Mouse (Mus musculus): ENCODE data around the gene Ppp2r5d. TPM values are rescaled to one million over a fixed set of nuclear protein-coding genes. Genes with fewer than 3 reads are reported as not detected.

Ppp2r5d gene
- polyA plus RNA-seq (2012; rRNA removed; ENCODE audit: low replicate concordance) = 50.9 and 143 TPM in 2 replicates

GRCm38 (mm10) chr17:46704887-46705835 lies at the start of gene Ppp2r5d:
Gene Ppp2r5d, minus strand, starts transcription at chr17:46705111.

GRCm38 (mm10) chr17:46751794-46752556 lies 47.1 kb upstream of the Ppp2r5d start, which contains the start of gene Cnpy3:
Gene Cnpy3, minus strand, starts transcription at chr17:46752214.

GRCm38 (mm10) chr17:46728904-46729318 lies 24.0 kb upstream of the Ppp2r5d start, which contains the start of gene Gnmt:
Gene Gnmt, minus strand, starts transcription at chr17:46729168.

GRCm38 (mm10) chr17:46710959-46711597 lies 6.2 kb upstream of the Ppp2r5d start, which contains the start of gene Pex6:
Gene Pex6, plus strand, starts transcription at chr17:46711463.

GRCm38 (mm10) chr17:46680760-46681373 lies 24.0 kb downstream of the Ppp2r5d start, which contains the start of gene Klhdc3:
Gene Klhdc3, minus strand, starts transcription at chr17:46680914.

GRCm38 (mm10) chr17:46678416-46678815 lies 26.5 kb downstream of the Ppp2r5d start, which contains the start of gene Mea1:
Gene Mea1, plus strand, starts transcription at chr17:46678793.

GRCm38 (mm10) chr17:46673850-46674529 lies 30.9 kb downstream of the Ppp2r5d start, which contains the start of gene Rrp36:
Gene Rrp36, minus strand, starts transcription at chr17:46674352.

GRCm38 (mm10) chr17:46650232-46651031 lies 54.5 kb downstream of the Ppp2r5d start, which contains the start of gene Cul7:
Gene Cul7, plus strand, starts transcription at chr17:46650337.

GRCm38 (mm10) chr17:46645561-46646321 lies 59.2 kb downstream of the Ppp2r5d start, which contains the start of the genes Klc4 and Mrpl2:
Gene Klc4, minus strand, starts transcription at chr17:46646022.
Gene Mrpl2, plus strand, starts transcription at chr17:46646229.

Other genes with a start within 250 kb of the Ppp2r5d start
- gene Ttbk1, start 217.4 kb downstream of the Ppp2r5d start, polyA plus RNA-seq (2012; rRNA removed; ENCODE audit: low replicate concordance) = 0.14 and 0.37 TPM in 2 replicates
- gene Dnph1, start 208.4 kb downstream of the Ppp2r5d start, polyA plus RNA-seq (2012; rRNA removed; ENCODE audit: low replicate concordance) = 2.9 and 3.5 TPM in 2 replicates
- gene Cul9, start 158.7 kb downstream of the Ppp2r5d start, polyA plus RNA-seq (2012; rRNA removed; ENCODE audit: low replicate concordance) = 5.4 and 7.1 TPM in 2 replicates
- gene Srf, start 148.9 kb downstream of the Ppp2r5d start, polyA plus RNA-seq (2012; rRNA removed; ENCODE audit: low replicate concordance) = 147 and 180 TPM in 2 replicates
- 4.7 and 6.5 TPM in 2 replicates for gene Ptk7, start 75.6 kb downstream of the Ppp2r5d start, polyA plus RNA-seq (2012; rRNA removed; ENCODE audit: low replicate concordance)
- 76.0 and 152 TPM in 2 replicates for gene Klc4, start 59.1 kb downstream of the Ppp2r5d start, polyA plus RNA-seq (2012; rRNA removed; ENCODE audit: low replicate concordance)
- gene Mrpl2, start 58.9 kb downstream of the Ppp2r5d start, polyA plus RNA-seq (2012; rRNA removed; ENCODE audit: low replicate concordance) = 101 and 186 TPM in 2 replicates
- 9.8 and 12.0 TPM in 2 replicates for gene Cul7, start 54.8 kb downstream of the Ppp2r5d start, polyA plus RNA-seq (2012; rRNA removed; ENCODE audit: low replicate concordance)
- 28.4 and 38.6 TPM in 2 replicates for gene Rrp36, start 30.8 kb downstream of the Ppp2r5d start, polyA plus RNA-seq (2012; rRNA removed; ENCODE audit: low replicate concordance)
- gene Mea1, start 26.3 kb downstream of the Ppp2r5d start, polyA plus RNA-seq (2012; rRNA removed; ENCODE audit: low replicate concordance) = 45.3 and 69.5 TPM in 2 replicates
- gene Klhdc3, start 24.2 kb downstream of the Ppp2r5d start, polyA plus RNA-seq (2012; rRNA removed; ENCODE audit: low replicate concordance) = 85.2 and 117 TPM in 2 replicates
- 59.8 and 104 TPM in 2 replicates for gene Pex6, start 6.4 kb upstream of the Ppp2r5d start, polyA plus RNA-seq (2012; rRNA removed; ENCODE audit: low replicate concordance)
- 0.51 and 3.8 TPM in 2 replicates for gene Gnmt, start 24.1 kb upstream of the Ppp2r5d start, polyA plus RNA-seq (2012; rRNA removed; ENCODE audit: low replicate concordance)
- 26.8 and 30.1 TPM in 2 replicates for gene Cnpy3, start 47.1 kb upstream of the Ppp2r5d start, polyA plus RNA-seq (2012; rRNA removed; ENCODE audit: low replicate concordance)
- not detected in 2 replicates for gene Ptcra, start 58.6 kb upstream of the Ppp2r5d start, polyA plus RNA-seq (2012; rRNA removed; ENCODE audit: low replicate concordance)
- 151 and 166 TPM in 2 replicates for gene 2310039H08Rik, start 67.5 kb upstream of the Ppp2r5d start, polyA plus RNA-seq (2012; rRNA removed; ENCODE audit: low replicate concordance)
- 7.7 and 7.9 TPM in 2 replicates for gene Rpl7l1, start 77.6 kb upstream of the Ppp2r5d start, polyA plus RNA-seq (2012; rRNA removed; ENCODE audit: low replicate concordance)
- 4.0 and 5.0 TPM in 2 replicates for gene Bicral, start 153.4 kb upstream of the Ppp2r5d start, polyA plus RNA-seq (2012; rRNA removed; ENCODE audit: low replicate concordance)
- 10.4 and 21.4 TPM in 2 replicates for gene Tbcc, start 185.6 kb upstream of the Ppp2r5d start, polyA plus RNA-seq (2012; rRNA removed; ENCODE audit: low replicate concordance)
- gene Prph2, start 205.3 kb upstream of the Ppp2r5d start, polyA plus RNA-seq (2012; rRNA removed; ENCODE audit: low replicate concordance) = not detected in 2 replicates

Data from duodenum, adult 2 months (tissue).